Mouse (Mus musculus): ENCODE measurements at regions not wholly inside any gene's neighbourhood (a gene's known extent, or its start where the extent isn't known, plus 50 kb on each side); places are given as distances from the start of the nearest gene placed in this dataset.

- Histone ChIP-seq H3K4me2 (replicated peaks; ENCODE audit: low read depth, low read length, severe bottlenecking) (no peak overlapping the region), H3K4me3 (replicated peaks; ENCODE audit: low read length) (no peak overlapping the region), H3K9ac (ENCODE audit: low read depth, low read length, severe bottlenecking) (no peak overlapping the region), H3K27me3 (ENCODE audit: control insufficient read depth, insufficient read depth, low read length) (no peaks in the 10 kb centered on the region), H3K9me3 (ENCODE audit: control insufficient read depth, low read length) (no peaks in the 10 kb centered on the region), H3K4me1 (ENCODE audit: control insufficient read depth, insufficient read depth, low read length) (no peaks in the 10 kb centered on the region), H3K27ac (replicated peaks; ENCODE audit: low read depth, low read length) (no peak overlapping the region), H3K36me3 (ENCODE audit: control insufficient read depth, insufficient read depth, low read length) (no peaks in the 10 kb centered on the region)
- no peak for DNase-seq (ENCODE audit: low spot score)
- no peak for ATAC-seq (ENCODE audit: low FRiP score, low read depth)
- 50% methylated on average over 1 of the region's 1 CpGs for WGBS
- TF ChIP-seq POLR2A (IDR thresholded peaks at IDR 0.05; ENCODE audit: borderline replicate concordance, extremely low read depth, insufficient read depth, insufficient read length) = no peak
Measured at GRCm38 (mm10) chr3:114789082-114789481, 114.8 kb upstream of the Olfm3 start.

GRCm38 (mm10) chr3:114790005-114790404 is 113.9 kb upstream of the Olfm3 start:
- Histone ChIP-seq H3K27ac (replicated peaks; ENCODE audit: low read depth, low read length) (no peak overlapping the region), H3K9ac (ENCODE audit: low read depth, low read length, severe bottlenecking) (no peak overlapping the region), H3K36me3 (ENCODE audit: control insufficient read depth, insufficient read depth, low read length) (no peaks in the 10 kb centered on the region), H3K9me3 (ENCODE audit: control insufficient read depth, low read length) (no peaks in the 10 kb centered on the region), H3K4me2 (replicated peaks; ENCODE audit: low read depth, low read length, severe bottlenecking) (no peak overlapping the region), H3K27me3 (ENCODE audit: control insufficient read depth, insufficient read depth, low read length) (no peaks in the 10 kb centered on the region), H3K4me3 (replicated peaks; ENCODE audit: low read length) (no peak overlapping the region), H3K4me1 (ENCODE audit: control insufficient read depth, insufficient read depth, low read length) (no peaks in the 10 kb centered on the region)
- no peak for DNase-seq (ENCODE audit: low spot score)
- TF ChIP-seq POLR2A (IDR thresholded peaks at IDR 0.05; ENCODE audit: borderline replicate concordance, extremely low read depth, insufficient read depth, insufficient read length) = no peak
- ATAC-seq (ENCODE audit: low FRiP score, low read depth) = no peak
- 32% methylated on average over 2 of the region's 2 CpGs for WGBS

GRCm38 (mm10) chr3:114833120-114833519 is 70.8 kb upstream of the Olfm3 start:
- Histone ChIP-seq H3K4me1 (ENCODE audit: control insufficient read depth, insufficient read depth, low read length) (no peaks in the 10 kb centered on the region), H3K27me3 (ENCODE audit: control insufficient read depth, insufficient read depth, low read length) (no peaks in the 10 kb centered on the region), H3K27ac (replicated peaks; ENCODE audit: low read depth, low read length) (no peak overlapping the region), H3K36me3 (ENCODE audit: control insufficient read depth, insufficient read depth, low read length) (no peaks in the 10 kb centered on the region), H3K4me2 (replicated peaks; ENCODE audit: low read depth, low read length, severe bottlenecking) (no peak overlapping the region), H3K9ac (ENCODE audit: low read depth, low read length, severe bottlenecking) (no peak overlapping the region), H3K4me3 (replicated peaks; ENCODE audit: low read length) (no peak overlapping the region), H3K9me3 (ENCODE audit: control insufficient read depth, low read length) (no peaks in the 10 kb centered on the region)
- WGBS = 69% methylated on average over 2 of the region's 2 CpGs
- DNase-seq (ENCODE audit: low spot score) = no peak
- TF ChIP-seq POLR2A (IDR thresholded peaks at IDR 0.05; ENCODE audit: borderline replicate concordance, extremely low read depth, insufficient read depth, insufficient read length) = no peak
- no peak for ATAC-seq (ENCODE audit: low FRiP score, low read depth)

All from limb, embryonic 14.5 days (tissue).